Mouse (Mus musculus): ENCODE results near the gene Mcpt9. TPM values are rescaled to one million over a fixed set of nuclear protein-coding genes. Genes with fewer than 3 reads are reported as not detected.
A peak's percentile ranks its signal among the peaks of the same experiment; 100 is the strongest.
"Not testable (repeated sequence)": the region's sequence is repeated elsewhere in the genome, so short reads cannot be mapped to it uniquely, and the experiment has no call there.

Mcpt9 gene
- total and polyA plus RNA-seq, 3 experiments = 0.05 to 1.1 TPM; not detected in 1

GRCm38 (mm10) chr14:56019446-56019845 lies 10.8 kb downstream of the Mcpt9 start:
- DNase-seq (ENCODE audit: low spot score) = no peak
- H3K9me3 ChIP-seq (replicated peaks) = no peaks in the 10 kb centered on the region
- peaks cover 64% of the 10 kb centered on the region for H3K4me1 ChIP-seq (ENCODE audit: insufficient read depth, low read depth, low read length)
- H3K36me3 ChIP-seq (replicated peaks) = no peaks in the 10 kb centered on the region
- ATAC-seq (ENCODE audit: extremely low read depth, insufficient number of reproducible peaks, low FRiP score, poor library complexity, severe bottlenecking) = no peak
- H3K4me3 ChIP-seq (ENCODE audit: low read depth, low read length) = no peak overlapping the region
- H3K27me3 ChIP-seq (ENCODE audit: insufficient read depth, low read length) = no peaks in the 10 kb centered on the region
- TF ChIP-seq TAL1 (conservative IDR thresholded peaks at IDR 0.05; ENCODE audit: low read depth, low read length) (no peak), CTCF (IDR thresholded peaks at IDR 0.05; ENCODE audit: low read depth, low read length) (no peak), GATA1 (IDR thresholded peaks at IDR 0.05; ENCODE audit: borderline replicate concordance, low read length) (no peak), POLR2AphosphoS5 (IDR thresholded peaks at IDR 0.05; ENCODE audit: insufficient replicate concordance, low read depth, low read length) (no peak), GATA2 (IDR thresholded peaks at IDR 0.05; ENCODE audit: borderline replicate concordance, low read depth, low read length) (no peak)

GRCm38 (mm10) chr14:56017671-56018070 lies 12.6 kb downstream of the Mcpt9 start, which contains the start of gene Mcpt1:
Gene Mcpt1, plus strand, starts transcription at chr14:56017971.
- H3K36me3 ChIP-seq (replicated peaks); DNase-seq (ENCODE audit: low spot score); H3K4me3 ChIP-seq (ENCODE audit: low read depth, low read length); H3K27me3 ChIP-seq (ENCODE audit: insufficient read depth, low read length); H3K9me3 ChIP-seq (replicated peaks); ATAC-seq (ENCODE audit: extremely low read depth, insufficient number of reproducible peaks, low FRiP score, poor library complexity, severe bottlenecking): not testable (repeated sequence)
- peaks cover 81% of the 10 kb centered on the region for H3K4me1 ChIP-seq (ENCODE audit: insufficient read depth, low read depth, low read length)

GRCm38 (mm10) chr14:56013924-56014323 lies 16.4 kb downstream of the Mcpt9 start:
- TF ChIP-seq TAL1 (conservative IDR thresholded peaks at IDR 0.05; ENCODE audit: low read depth, low read length) (peak; percentile 59), GATA2 (IDR thresholded peaks at IDR 0.05; ENCODE audit: borderline replicate concordance, low read depth, low read length) (no peak)
- Histone ChIP-seq H3K36me3 (replicated peaks) (no peaks in the 10 kb centered on the region), H3K4me1 (ENCODE audit: insufficient read depth, low read depth, low read length) (peaks cover 53% of the 10 kb centered on the region), H3K9me3 (replicated peaks) (no peaks in the 10 kb centered on the region), H3K4me3 (ENCODE audit: low read depth, low read length) (no peak overlapping the region), H3K27me3 (ENCODE audit: insufficient read depth, low read length) (no peaks in the 10 kb centered on the region)
- DNase-seq (ENCODE audit: low spot score) (peak; percentile 40), ATAC-seq (ENCODE audit: extremely low read depth, insufficient number of reproducible peaks, low FRiP score, poor library complexity, severe bottlenecking) (peak; percentile 69; the same call in 1 of the 2 replicates)

DNA sequence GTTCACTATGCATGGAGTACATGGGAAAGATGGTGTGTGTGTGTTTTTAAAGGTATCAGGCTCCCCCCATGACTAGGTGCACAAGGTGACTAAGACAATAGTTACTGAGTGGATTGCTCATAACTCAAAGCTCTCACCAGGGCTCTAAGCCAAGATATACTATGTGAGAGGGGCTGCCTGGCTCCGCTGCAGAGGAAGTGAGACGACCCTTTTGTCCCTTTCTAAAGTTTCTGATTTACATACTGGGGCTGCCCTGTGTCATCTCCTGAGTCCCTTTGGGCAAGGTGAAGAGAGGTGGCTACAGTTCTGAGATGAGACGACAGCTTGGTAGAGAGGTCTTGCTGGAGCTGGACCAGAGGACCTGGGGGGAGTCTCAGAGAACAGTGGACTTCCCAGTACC lies 17.1 kb downstream of the Mcpt9 start:
- H3K27me3 ChIP-seq (ENCODE audit: insufficient read depth, low read length) = peaks cover 2% of the 10 kb centered on the region; the same call in 1 of the 2 replicates
- no peak for DNase-seq (ENCODE audit: low spot score)
- H3K4me1 ChIP-seq (ENCODE audit: insufficient read depth, low read depth, low read length) = peaks cover 46% of the 10 kb centered on the region
- TF ChIP-seq GATA1 (IDR thresholded peaks at IDR 0.05; ENCODE audit: borderline replicate concordance, low read length) (no peak), CTCF (IDR thresholded peaks at IDR 0.05; ENCODE audit: low read depth, low read length) (no peak), GATA2 (IDR thresholded peaks at IDR 0.05; ENCODE audit: borderline replicate concordance, low read depth, low read length) (no peak), TAL1 (conservative IDR thresholded peaks at IDR 0.05; ENCODE audit: low read depth, low read length) (no peak), POLR2AphosphoS5 (IDR thresholded peaks at IDR 0.05; ENCODE audit: insufficient replicate concordance, low read depth, low read length) (no peak)
- H3K36me3 ChIP-seq (replicated peaks) = no peaks in the 10 kb centered on the region
- H3K9me3 ChIP-seq (replicated peaks) = no peaks in the 10 kb centered on the region
- H3K4me3 ChIP-seq (ENCODE audit: low read depth, low read length) = no peak overlapping the region
- no peak for ATAC-seq (ENCODE audit: extremely low read depth, insufficient number of reproducible peaks, low FRiP score, poor library complexity, severe bottlenecking)

DNA sequence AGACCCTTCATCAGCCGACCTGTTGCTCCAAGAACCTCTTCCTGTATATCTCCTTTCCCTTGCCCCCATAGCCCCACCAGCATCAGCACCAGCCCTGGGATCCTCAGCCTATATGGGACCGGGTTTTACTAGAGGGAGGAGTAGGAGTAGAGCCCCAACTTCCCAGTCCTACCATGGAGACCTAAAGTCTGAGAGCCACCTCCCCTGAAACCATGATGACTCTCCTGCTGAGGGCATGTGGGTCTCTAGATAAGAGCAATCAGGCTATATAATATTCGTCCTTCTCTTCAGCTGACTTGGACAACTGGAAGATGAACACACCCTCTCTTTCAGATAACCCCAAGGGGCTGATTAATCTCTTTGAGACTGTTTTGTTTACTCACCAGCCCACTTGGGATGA lies 42.8 kb downstream of the Mcpt9 start:
- not testable (repeated sequence) for H3K27me3 ChIP-seq (ENCODE audit: insufficient read depth, low read length); DNase-seq (ENCODE audit: low spot score); H3K36me3 ChIP-seq (replicated peaks); H3K4me3 ChIP-seq (ENCODE audit: low read depth, low read length); H3K9me3 ChIP-seq (replicated peaks)
- ATAC-seq (ENCODE audit: extremely low read depth, insufficient number of reproducible peaks, low FRiP score, poor library complexity, severe bottlenecking) = peak; percentile 91
- H3K4me1 ChIP-seq (ENCODE audit: insufficient read depth, low read depth, low read length) = peaks cover 27% of the 10 kb centered on the region
- TF ChIP-seq TAL1 (conservative IDR thresholded peaks at IDR 0.05; ENCODE audit: low read depth, low read length) = peak; percentile 48

Other genes with a start within 250 kb of the Mcpt9 start
Only the 20 nearest of the 21 such genes appear.
- gene Ripk3, start 241.6 kb downstream of the Mcpt9 start, total RNA-seq (2014; fragmentation: Nextera tagmentation) = 0.53 TPM in 1 of 2 replicates, not detected in the other
- 0.23 and 0.27 TPM in 2 replicates for gene Ripk3, start 241.6 kb downstream of the Mcpt9 start, total RNA-seq (2017)
- gene Ripk3, start 241.6 kb downstream of the Mcpt9 start, polyA plus RNA-seq (2012) = 0.29 and 0.51 TPM in 2 replicates
- not detected in 2 replicates for gene Nfatc4, start 207.4 kb downstream of the Mcpt9 start, total RNA-seq (2014; fragmentation: Nextera tagmentation)
- 0.12 and 0.71 TPM in 2 replicates for gene Nfatc4, start 207.4 kb downstream of the Mcpt9 start, total RNA-seq (2017)
- gene Nfatc4, start 207.4 kb downstream of the Mcpt9 start, polyA plus RNA-seq (2012) = 0.04 TPM in 1 of 2 replicates, not detected in the other
- 4.5 and 5.6 TPM in 2 replicates for gene Nynrin, start 176.5 kb downstream of the Mcpt9 start, total RNA-seq (2014; fragmentation: Nextera tagmentation)
- gene Nynrin, start 176.5 kb downstream of the Mcpt9 start, total RNA-seq (2017) = 3.0 TPM in 2 replicates
- gene Nynrin, start 176.5 kb downstream of the Mcpt9 start, polyA plus RNA-seq (2012) = 3.7 and 4.2 TPM in 2 replicates
- gene Cbln3, start 146.1 kb downstream of the Mcpt9 start, total RNA-seq (2014; fragmentation: Nextera tagmentation) = 0.53 TPM in 1 of 2 replicates, not detected in the other
- gene Cbln3, start 146.1 kb downstream of the Mcpt9 start, total RNA-seq (2017) = 0.58 and 0.66 TPM in 2 replicates
- gene Cbln3, start 146.1 kb downstream of the Mcpt9 start, polyA plus RNA-seq (2012) = 0.20 and 0.35 TPM in 2 replicates
- gene Khnyn, start 145.5 kb downstream of the Mcpt9 start, total RNA-seq (2014; fragmentation: Nextera tagmentation) = 25.6 and 29.4 TPM in 2 replicates
- 75.1 and 81.7 TPM in 2 replicates for gene Khnyn, start 145.5 kb downstream of the Mcpt9 start, total RNA-seq (2017)
- gene Khnyn, start 145.5 kb downstream of the Mcpt9 start, polyA plus RNA-seq (2012) = 12.6 and 15.5 TPM in 2 replicates
- gene Sdr39u1, start 130.2 kb downstream of the Mcpt9 start, total RNA-seq (2014; fragmentation: Nextera tagmentation) = not detected in 2 replicates
- gene Sdr39u1, start 130.2 kb downstream of the Mcpt9 start, total RNA-seq (2017) = 2.2 and 2.8 TPM in 2 replicates
- not detected in 2 replicates for gene Sdr39u1, start 130.2 kb downstream of the Mcpt9 start, polyA plus RNA-seq (2012)
- not detected in 2 replicates for gene Cma1, start 85.8 kb downstream of the Mcpt9 start, total RNA-seq (2014; fragmentation: Nextera tagmentation)
- 194 and 209 TPM in 2 replicates for gene Cma1, start 85.8 kb downstream of the Mcpt9 start, total RNA-seq (2017)
- not detected in 2 replicates for gene Cma1, start 85.8 kb downstream of the Mcpt9 start, polyA plus RNA-seq (2012)
- gene Cma2, start 79.5 kb downstream of the Mcpt9 start, total RNA-seq (2014; fragmentation: Nextera tagmentation) = not detected in 2 replicates
- gene Cma2, start 79.5 kb downstream of the Mcpt9 start, total RNA-seq (2017) = 0.87 and 1.2 TPM in 2 replicates
- not detected in 2 replicates for gene Cma2, start 79.5 kb downstream of the Mcpt9 start, polyA plus RNA-seq (2012)
- gene Mcpt1, start 12.5 kb downstream of the Mcpt9 start, total RNA-seq (2014; fragmentation: Nextera tagmentation) = 13.1 and 16.6 TPM in 2 replicates
- 1.6 and 3.3 TPM in 2 replicates for gene Mcpt1, start 12.5 kb downstream of the Mcpt9 start, total RNA-seq (2017)
- 0.07 and 0.27 TPM in 2 replicates for gene Mcpt1, start 12.5 kb downstream of the Mcpt9 start, polyA plus RNA-seq (2012)
- gene Mcpt2, start 11.5 kb upstream of the Mcpt9 start, total RNA-seq (2014; fragmentation: Nextera tagmentation) = not detected in 2 replicates
- 1.1 and 2.4 TPM in 2 replicates for gene Mcpt2, start 11.5 kb upstream of the Mcpt9 start, total RNA-seq (2017)
- 0.06 TPM in 1 of 2 replicates, not detected in the other for gene Mcpt2, start 11.5 kb upstream of the Mcpt9 start, polyA plus RNA-seq (2012)
- not detected in 2 replicates for gene Mcpt4, start 31.8 kb upstream of the Mcpt9 start, total RNA-seq (2014; fragmentation: Nextera tagmentation)
- 0.46 and 0.66 TPM in 2 replicates for gene Mcpt4, start 31.8 kb upstream of the Mcpt9 start, total RNA-seq (2017)
- not detected in 2 replicates for gene Mcpt4, start 31.8 kb upstream of the Mcpt9 start, polyA plus RNA-seq (2012)
- gene Mcpt8, start 54.8 kb upstream of the Mcpt9 start, total RNA-seq (2014; fragmentation: Nextera tagmentation) = not detected in 2 replicates
- gene Mcpt8, start 54.8 kb upstream of the Mcpt9 start, total RNA-seq (2017) = not detected in 2 replicates
- not detected in 2 replicates for gene Mcpt8, start 54.8 kb upstream of the Mcpt9 start, polyA plus RNA-seq (2012)
- not detected in 2 replicates for gene Ctsg, start 72.1 kb upstream of the Mcpt9 start, total RNA-seq (2014; fragmentation: Nextera tagmentation)
- 0.11 and 0.35 TPM in 2 replicates for gene Ctsg, start 72.1 kb upstream of the Mcpt9 start, total RNA-seq (2017)
- 0.07 and 0.16 TPM in 2 replicates for gene Ctsg, start 72.1 kb upstream of the Mcpt9 start, polyA plus RNA-seq (2012)
- not detected in 2 replicates for gene Gzme, start 90.1 kb upstream of the Mcpt9 start, total RNA-seq (2014; fragmentation: Nextera tagmentation)
- not detected in 2 replicates for gene Gzme, start 90.1 kb upstream of the Mcpt9 start, total RNA-seq (2017)
- not detected in 2 replicates for gene Gzme, start 90.1 kb upstream of the Mcpt9 start, polyA plus RNA-seq (2012)
- gene Gzmd, start 102.1 kb upstream of the Mcpt9 start, total RNA-seq (2014; fragmentation: Nextera tagmentation) = not detected in 2 replicates
- gene Gzmd, start 102.1 kb upstream of the Mcpt9 start, total RNA-seq (2017) = not detected in 2 replicates
- not detected in 2 replicates for gene Gzmd, start 102.1 kb upstream of the Mcpt9 start, polyA plus RNA-seq (2012)
- not detected in 2 replicates for gene Gzmg, start 129.1 kb upstream of the Mcpt9 start, total RNA-seq (2014; fragmentation: Nextera tagmentation)
- gene Gzmg, start 129.1 kb upstream of the Mcpt9 start, total RNA-seq (2017) = not detected in 2 replicates
- gene Gzmg, start 129.1 kb upstream of the Mcpt9 start, polyA plus RNA-seq (2012) = not detected in 2 replicates
- gene Gzmn, start 144.1 kb upstream of the Mcpt9 start, total RNA-seq (2014; fragmentation: Nextera tagmentation) = not detected in 2 replicates
- gene Gzmn, start 144.1 kb upstream of the Mcpt9 start, total RNA-seq (2017) = 0.12 TPM in 1 of 2 replicates, not detected in the other
- gene Gzmn, start 144.1 kb upstream of the Mcpt9 start, polyA plus RNA-seq (2012) = not detected in 2 replicates
- gene Gzmf, start 180.9 kb upstream of the Mcpt9 start, total RNA-seq (2014; fragmentation: Nextera tagmentation) = not detected in 2 replicates
- gene Gzmf, start 180.9 kb upstream of the Mcpt9 start, total RNA-seq (2017) = 0.11 and 0.12 TPM in 2 replicates
- not detected in 2 replicates for gene Gzmf, start 180.9 kb upstream of the Mcpt9 start, polyA plus RNA-seq (2012)
- not detected in 2 replicates for gene Gzmc, start 204.2 kb upstream of the Mcpt9 start, total RNA-seq (2014; fragmentation: Nextera tagmentation)
- not detected in 2 replicates for gene Gzmc, start 204.2 kb upstream of the Mcpt9 start, total RNA-seq (2017)
- gene Gzmc, start 204.2 kb upstream of the Mcpt9 start, polyA plus RNA-seq (2012) = not detected in 2 replicates
- gene Gzmb, start 231.8 kb upstream of the Mcpt9 start, total RNA-seq (2014; fragmentation: Nextera tagmentation) = 42.7 and 44.6 TPM in 2 replicates
- gene Gzmb, start 231.8 kb upstream of the Mcpt9 start, total RNA-seq (2017) = 28.5 and 30.8 TPM in 2 replicates
- 0.39 and 1.1 TPM in 2 replicates for gene Gzmb, start 231.8 kb upstream of the Mcpt9 start, polyA plus RNA-seq (2012)